8 mouse cellular contexts compared by ENCODE assay signal in the genomic region with DNA sequence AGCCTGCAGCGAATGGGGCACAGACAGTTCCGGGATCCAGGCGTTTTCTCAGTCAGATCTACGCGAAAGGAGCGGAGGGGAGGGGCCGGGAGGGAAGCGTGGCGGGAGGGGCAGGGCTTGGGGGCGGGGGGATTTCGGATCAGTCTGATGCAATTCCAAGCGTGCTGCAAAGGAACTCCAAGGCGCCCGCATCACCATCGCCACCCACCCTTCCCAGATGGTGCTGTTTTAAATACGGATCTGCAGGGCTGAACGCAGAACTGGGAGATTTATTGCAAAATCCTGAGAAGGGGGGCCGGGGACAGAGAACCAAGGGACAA. TPM values are rescaled to one million over a fixed set of nuclear protein-coding genes. Genes with fewer than 3 reads are reported as not detected.
DNase-seq lines count a peak whose midpoint lies in the region; ATAC-seq and TF ChIP-seq lines count a peak whose summit lies in the region.

No protein-coding gene starts in this region.

- H3K4me1 ChIP-seq in embryonic fibroblast, embryonic 13.5 days (ENCODE audit: control insufficient read depth, insufficient read depth, low read length), result peaks cover 2% of the 10 kb centered on the region
- H3K4me1 ChIP-seq in hindbrain, postnatal 0 days (ENCODE audit: insufficient read depth, low read length), result peaks cover 8% of the 10 kb centered on the region; the same call in 1 of the 2 replicates
- peaks cover 15% of the 10 kb centered on the region for H3K4me1 ChIP-seq in limb, embryonic 14.5 days (ENCODE audit: control insufficient read depth, insufficient read depth, low read length)
- H3K4me1 ChIP-seq in neural tube, embryonic 15.5 days, result peaks cover 49% of the 10 kb centered on the region

- TF ChIP-seq POLR2A in embryonic fibroblast, embryonic 13.5 days (IDR thresholded peaks at IDR 0.05; ENCODE audit: low read depth, low read length), result peak; percentile 64
- TF ChIP-seq POLR2A in limb, embryonic 14.5 days (IDR thresholded peaks at IDR 0.05; ENCODE audit: borderline replicate concordance, extremely low read depth, insufficient read depth, insufficient read length), result no peak

- H3K27ac ChIP-seq in embryonic fibroblast, embryonic 13.5 days (ENCODE audit: insufficient read depth, low read length), result peak overlapping the region; percentile 80
- peak overlapping the region; percentile 91 for H3K27ac ChIP-seq in hindbrain, postnatal 0 days
- H3K27ac ChIP-seq in limb, embryonic 14.5 days (replicated peaks; ENCODE audit: low read depth, low read length), result no peak overlapping the region
- peak overlapping the region; percentile 95 for H3K27ac ChIP-seq in neural tube, embryonic 15.5 days (replicated peaks)

- 2% methylated on average over 18 of the region's 18 CpGs for WGBS in hindbrain, postnatal 0 days
- 0% methylated on average over 18 of the region's 18 CpGs for WGBS in limb, embryonic 14.5 days
- WGBS in neural tube, embryonic 15.5 days, result 2% methylated on average over 17 of the region's 18 CpGs

- no peaks in the 10 kb centered on the region for H3K36me3 ChIP-seq in hindbrain, postnatal 0 days (ENCODE audit: insufficient read depth, low read length)
- no peaks in the 10 kb centered on the region for H3K36me3 ChIP-seq in limb, embryonic 14.5 days (ENCODE audit: control insufficient read depth, insufficient read depth, low read length)
- no peaks in the 10 kb centered on the region for H3K36me3 ChIP-seq in neural tube, embryonic 15.5 days

- H3K9ac ChIP-seq in hindbrain, postnatal 0 days (replicated peaks; ENCODE audit: low read length), result peak overlapping the region; percentile 84
- no peak overlapping the region for H3K9ac ChIP-seq in limb, embryonic 14.5 days (ENCODE audit: low read depth, low read length, severe bottlenecking)
- peak overlapping the region; percentile 73 for H3K9ac ChIP-seq in neural tube, embryonic 15.5 days (replicated peaks)

- no peaks in the 10 kb centered on the region for H3K9me3 ChIP-seq in hindbrain, postnatal 0 days (ENCODE audit: low read length)
- H3K9me3 ChIP-seq in limb, embryonic 14.5 days (ENCODE audit: control insufficient read depth, low read length), result no peaks in the 10 kb centered on the region
- H3K9me3 ChIP-seq in neural tube, embryonic 15.5 days (replicated peaks), result no peaks in the 10 kb centered on the region

- ATAC-seq in hindbrain, postnatal 0 days, result peak; percentile 94
- peak; percentile 69; the same call in 1 of the 2 replicates for ATAC-seq in limb, embryonic 14.5 days (ENCODE audit: low FRiP score, low read depth)
- ATAC-seq in neural tube, embryonic 15.5 days (ENCODE audit: low FRiP score), result peak; percentile 91

- TF ChIP-seq CTCF in embryonic fibroblast, embryonic 13.5 days (IDR thresholded peaks at IDR 0.05; ENCODE audit: borderline replicate concordance, insufficient read depth, low read length), result no peak
- TF ChIP-seq CTCF in hindbrain, postnatal 0 days (IDR thresholded peaks at IDR 0.05; ENCODE audit: low read depth), result no peak

- H3K4me2 ChIP-seq in hindbrain, postnatal 0 days (ENCODE audit: low read depth, low read length), result peak overlapping the region; percentile 96
- peak overlapping the region; percentile 77 for H3K4me2 ChIP-seq in limb, embryonic 14.5 days (replicated peaks; ENCODE audit: low read depth, low read length, severe bottlenecking)
- peak overlapping the region; percentile 97 for H3K4me2 ChIP-seq in neural tube, embryonic 15.5 days

- H3K4me3 ChIP-seq in embryonic fibroblast, embryonic 13.5 days (ENCODE audit: insufficient read depth, low read length), result peak overlapping the region; percentile 29
- peak overlapping the region; percentile 67 for H3K4me3 ChIP-seq in hindbrain, postnatal 0 days (ENCODE audit: low read length)
- H3K4me3 ChIP-seq in limb, embryonic 14.5 days (replicated peaks; ENCODE audit: low read length), result peak overlapping the region; percentile 43
- H3K4me3 ChIP-seq in neural tube, embryonic 15.5 days (replicated peaks), result peak overlapping the region; percentile 66

- peak; percentile 36 for DNase-seq in adrenal gland, postnatal 10 days
- DNase-seq in adrenal gland, adult 18-20 months (ENCODE audit: low spot score in 2 of 2), result no peak
- DNase-seq in brain, adult 2 months (ENCODE audit: low read depth, low spot score), result peak; percentile 99
- DNase-seq in hindbrain, postnatal 0 days (ENCODE audit: low spot score), result peak; percentile 90
- peak; percentile 46 for DNase-seq in limb, embryonic 14.5 days (ENCODE audit: low spot score)
- DNase-seq in natural killer cell, adult 2 months (ENCODE audit: low spot score in 2 of 2), result no peak

- peaks cover 30% of the 10 kb centered on the region for H3K27me3 ChIP-seq in hindbrain, postnatal 0 days (ENCODE audit: insufficient read depth, low read length)
- H3K27me3 ChIP-seq in limb, embryonic 14.5 days (ENCODE audit: control insufficient read depth, insufficient read depth, low read length), result peaks cover 55% of the 10 kb centered on the region
- peaks cover 46% of the 10 kb centered on the region for H3K27me3 ChIP-seq in neural tube, embryonic 15.5 days (replicated peaks)

RNA-seq across cellular contexts. Expression of gene Bdnf, which starts 3.5 kb away (rescaled TPM):
- total RNA-seq in adrenal gland, postnatal 10 days (2021), result under 1 TPM; 0.24 to 0.63 TPM
- total RNA-seq in adrenal gland, adult 18-20 months (2021), result under 1 TPM; 0.13 to 0.16 TPM
- 9.2 and 17.7 TPM in 2 replicates for polyA plus RNA-seq in embryonic fibroblast, embryonic 13.5 days (2011; ENCODE audit: insufficient read length, low read depth, missing spikeins)
- total RNA-seq in hindbrain, postnatal 0 days (2014; rRNA removed), result 3.9 and 5.6 TPM in 2 replicates
- polyA plus RNA-seq in hindbrain, postnatal 0 days (2015; fragmentation: Nextera tagmentation; extraction: Ambion mirVana), result 6.8 and 7.6 TPM in 2 replicates
- polyA plus RNA-seq in limb, embryonic 14.5 days (2012; rRNA removed), result 1.1 and 1.3 TPM in 2 replicates
- 2.5 and 2.7 TPM in 2 replicates for polyA plus RNA-seq in limb, embryonic 14.5 days (2014; fragmentation: Nextera tagmentation; extraction: Ambion mirVana)
- 5.5 and 5.9 TPM in 2 replicates for polyA plus RNA-seq in neural tube, embryonic 15.5 days (2015; fragmentation: Nextera tagmentation; extraction: Ambion mirVana)

Comparison
In these comparisons a context has a peak if more than half of its experiments do, and no peak if none do; other contexts are left out.
1. DNase-seq: peak in adrenal gland, postnatal 10 days (single experiment), brain, adult 2 months (single experiment), hindbrain, postnatal 0 days (single experiment) and limb, embryonic 14.5 days (single experiment); none in adrenal gland, adult 18-20 months (0 of 2) and natural killer cell, adult 2 months (0 of 2).
2. Peak in every context shown above with its lines, with median percentiles within 50 percentile points of each other: H3K4me3 ChIP-seq, ATAC-seq and H3K4me2 ChIP-seq.